Mouse (Mus musculus): ENCODE data around the gene Fam3c. TPM values are rescaled to one million over a fixed set of nuclear protein-coding genes. Genes with fewer than 3 reads are reported as not detected.
A peak's percentile ranks its signal among the peaks of the same experiment; 100 is the strongest.

The Fam3c gene
- polyA plus RNA-seq, 1 experiment, result 19.7 TPM

GRCm38 (mm10) chr6:22390654-22391365 is 34.8 kb upstream of the Fam3c start:
- H3K4me1 ChIP-seq (ENCODE audit: control insufficient read depth, insufficient read depth, low read length), result no peaks in the 10 kb centered on the region; the same call in 1 of the 2 replicates
- TF ChIP-seq POLR2A (IDR thresholded peaks at IDR 0.05; ENCODE audit: borderline replicate concordance, control insufficient read depth, low read depth, low read length) (no peak), CTCF (IDR thresholded peaks at IDR 0.05; ENCODE audit: control insufficient read depth, insufficient read depth, low read length) (no peak)
- 18% methylated on average over 13 of the region's 13 CpGs for WGBS
- H3K4me3 ChIP-seq (replicated peaks; ENCODE audit: control insufficient read depth, low read depth, low read length), result no peak overlapping the region
- peak overlapping the region; percentile 63 for H3K27ac ChIP-seq (ENCODE audit: control insufficient read depth, insufficient read depth, low read depth, low read length, poor library complexity)

GRCm38 (mm10) chr6:22385254-22385870 is 29.3 kb upstream of the Fam3c start:
- Histone ChIP-seq H3K4me3 (replicated peaks; ENCODE audit: control insufficient read depth, low read depth, low read length) (no peak overlapping the region), H3K27ac (ENCODE audit: control insufficient read depth, insufficient read depth, low read depth, low read length, poor library complexity) (no peak overlapping the region), H3K4me1 (ENCODE audit: control insufficient read depth, insufficient read depth, low read length) (no peaks in the 10 kb centered on the region)
- no peak for TF ChIP-seq POLR2A (IDR thresholded peaks at IDR 0.05; ENCODE audit: borderline replicate concordance, control insufficient read depth, low read depth, low read length)
- WGBS, result 80% methylated on average over 5 of the region's 5 CpGs

GRCm38 (mm10) chr6:22380269-22380668 is 24.2 kb upstream of the Fam3c start:
- no peaks in the 10 kb centered on the region for H3K4me1 ChIP-seq (ENCODE audit: control insufficient read depth, insufficient read depth, low read length)
- no peak overlapping the region for H3K27ac ChIP-seq (ENCODE audit: control insufficient read depth, insufficient read depth, low read depth, low read length, poor library complexity)
- H3K4me3 ChIP-seq (replicated peaks; ENCODE audit: control insufficient read depth, low read depth, low read length), result no peak overlapping the region
- WGBS, result 98% methylated on average over 3 of the region's 3 CpGs
- TF ChIP-seq CTCF (IDR thresholded peaks at IDR 0.05; ENCODE audit: control insufficient read depth, insufficient read depth, low read length), result no peak
- TF ChIP-seq POLR2A (IDR thresholded peaks at IDR 0.05; ENCODE audit: borderline replicate concordance, control insufficient read depth, low read depth, low read length), result no peak

- WGBS, result 83% methylated on average over 1 of the region's 1 CpGs
- TF ChIP-seq CTCF (IDR thresholded peaks at IDR 0.05; ENCODE audit: control insufficient read depth, insufficient read depth, low read length) (no peak), POLR2A (IDR thresholded peaks at IDR 0.05; ENCODE audit: borderline replicate concordance, control insufficient read depth, low read depth, low read length) (no peak)
- Histone ChIP-seq H3K4me1 (ENCODE audit: control insufficient read depth, insufficient read depth, low read length) (no peaks in the 10 kb centered on the region), H3K27ac (ENCODE audit: control insufficient read depth, insufficient read depth, low read depth, low read length, poor library complexity) (no peak overlapping the region), H3K4me3 (replicated peaks; ENCODE audit: control insufficient read depth, low read depth, low read length) (no peak overlapping the region)
These were observed 23.8 kb upstream of the Fam3c start for GRCm38 (mm10) chr6:22379831-22380230.

- WGBS, result 70% methylated on average over 5 of the region's 5 CpGs
- H3K27ac ChIP-seq (ENCODE audit: control insufficient read depth, insufficient read depth, low read depth, low read length, poor library complexity), result no peak overlapping the region
- no peak overlapping the region for H3K4me3 ChIP-seq (replicated peaks; ENCODE audit: control insufficient read depth, low read depth, low read length)
- TF ChIP-seq CTCF (IDR thresholded peaks at IDR 0.05; ENCODE audit: control insufficient read depth, insufficient read depth, low read length), result no peak
- H3K4me1 ChIP-seq (ENCODE audit: control insufficient read depth, insufficient read depth, low read length), result no peaks in the 10 kb centered on the region
These were observed 22.4 kb upstream of the Fam3c start for GRCm38 (mm10) chr6:22378462-22378861.

GRCm38 (mm10) chr6:22374791-22375190 is 18.7 kb upstream of the Fam3c start:
- H3K4me3 ChIP-seq (replicated peaks; ENCODE audit: control insufficient read depth, low read depth, low read length), result no peak overlapping the region
- 82% methylated on average over 3 of the region's 3 CpGs for WGBS
- H3K4me1 ChIP-seq (ENCODE audit: control insufficient read depth, insufficient read depth, low read length), result no peaks in the 10 kb centered on the region
- TF ChIP-seq CTCF (IDR thresholded peaks at IDR 0.05; ENCODE audit: control insufficient read depth, insufficient read depth, low read length), result no peak
- no peak for TF ChIP-seq POLR2A (IDR thresholded peaks at IDR 0.05; ENCODE audit: borderline replicate concordance, control insufficient read depth, low read depth, low read length)
- no peak overlapping the region for H3K27ac ChIP-seq (ENCODE audit: control insufficient read depth, insufficient read depth, low read depth, low read length, poor library complexity)

- no peak overlapping the region for H3K27ac ChIP-seq (ENCODE audit: control insufficient read depth, insufficient read depth, low read depth, low read length, poor library complexity)
- 82% methylated on average over 2 of the region's 2 CpGs for WGBS
- no peak overlapping the region for H3K4me3 ChIP-seq (replicated peaks; ENCODE audit: control insufficient read depth, low read depth, low read length)
- TF ChIP-seq POLR2A (IDR thresholded peaks at IDR 0.05; ENCODE audit: borderline replicate concordance, control insufficient read depth, low read depth, low read length) (no peak), CTCF (IDR thresholded peaks at IDR 0.05; ENCODE audit: control insufficient read depth, insufficient read depth, low read length) (no peak)
- H3K4me1 ChIP-seq (ENCODE audit: control insufficient read depth, insufficient read depth, low read length), result no peaks in the 10 kb centered on the region
These were observed 17.4 kb upstream of the Fam3c start for GRCm38 (mm10) chr6:22373476-22373875.

GRCm38 (mm10) chr6:22366977-22367376 is 10.9 kb upstream of the Fam3c start:
- Histone ChIP-seq H3K4me1 (ENCODE audit: control insufficient read depth, insufficient read depth, low read length) (no peaks in the 10 kb centered on the region), H3K27ac (ENCODE audit: control insufficient read depth, insufficient read depth, low read depth, low read length, poor library complexity) (no peak overlapping the region), H3K4me3 (replicated peaks; ENCODE audit: control insufficient read depth, low read depth, low read length) (no peak overlapping the region)
- TF ChIP-seq CTCF (IDR thresholded peaks at IDR 0.05; ENCODE audit: control insufficient read depth, insufficient read depth, low read length) (no peak), POLR2A (IDR thresholded peaks at IDR 0.05; ENCODE audit: borderline replicate concordance, control insufficient read depth, low read depth, low read length) (no peak)
- 68% methylated on average over 2 of the region's 2 CpGs for WGBS
